Mouse (Mus musculus) gastrocnemius, postnatal 36 days (tissue): ENCODE measurements at regions not wholly inside any gene's neighbourhood (a gene's known extent, or its start where the extent isn't known, plus 50 kb on each side); places are given as distances from the start of the nearest gene placed in this dataset.
"Not testable (repeated sequence)": the region's sequence is repeated elsewhere in the genome, so short reads cannot be mapped to it uniquely, and the experiment has no call there.

Source experiments
- DNase-seq, 2 experiments: peaks; one replicate each; pipeline ENCODE4 v3.0.0; 2022
- intact Hi-C: fragments of 180-260 bp; cut with DNase I; formaldehyde crosslinking; loops from one replicate; pipeline ENCODE4 v1.15.1; 2025
- microRNA-seq, 2 experiments: library from miRNA; unstranded; fragments of <30 nt; microRNA quantifications; one replicate each; pipeline ENCODE4 v1.2.0; 2021

DNA sequence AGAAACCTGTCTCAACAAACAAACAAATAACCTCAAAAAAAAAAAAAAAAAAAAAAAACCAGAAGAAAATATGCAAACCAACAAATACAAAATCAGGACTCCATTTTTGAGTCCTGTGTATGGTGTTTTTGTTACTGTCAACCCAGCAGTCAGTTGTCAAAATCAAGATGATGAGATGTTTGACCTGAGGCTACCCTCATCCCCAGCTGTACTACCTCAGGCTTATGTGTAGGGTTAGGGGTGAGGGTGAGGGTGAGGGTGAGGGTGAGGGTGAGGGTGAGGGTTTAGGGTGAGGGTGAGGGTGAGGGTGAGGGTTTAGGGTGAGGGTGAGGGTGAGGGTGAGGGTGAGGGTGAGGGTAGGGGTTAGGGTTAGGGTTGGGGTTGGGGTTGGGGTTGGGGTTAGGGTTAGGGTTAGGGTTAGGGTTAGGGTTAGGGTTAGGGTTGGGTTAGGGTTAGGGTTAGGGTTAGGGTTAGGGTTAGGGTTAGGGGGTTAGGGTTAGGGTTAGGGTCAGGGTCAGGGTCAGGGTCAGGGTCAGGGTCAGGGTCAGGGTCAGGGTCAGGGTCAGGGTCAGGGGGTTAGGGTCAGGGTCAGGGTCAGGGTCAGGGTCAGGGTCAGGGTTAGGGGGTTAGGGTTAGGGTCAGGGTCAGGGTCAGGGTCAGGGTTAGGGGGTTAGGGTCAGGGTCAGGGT is 97.0 kb upstream of the Vmn2r87 start:
- intact Hi-C loops, result not testable (repeated sequence)
- DNase-seq, result peak in 1 of 2 experiments; percentile 10

DNA sequence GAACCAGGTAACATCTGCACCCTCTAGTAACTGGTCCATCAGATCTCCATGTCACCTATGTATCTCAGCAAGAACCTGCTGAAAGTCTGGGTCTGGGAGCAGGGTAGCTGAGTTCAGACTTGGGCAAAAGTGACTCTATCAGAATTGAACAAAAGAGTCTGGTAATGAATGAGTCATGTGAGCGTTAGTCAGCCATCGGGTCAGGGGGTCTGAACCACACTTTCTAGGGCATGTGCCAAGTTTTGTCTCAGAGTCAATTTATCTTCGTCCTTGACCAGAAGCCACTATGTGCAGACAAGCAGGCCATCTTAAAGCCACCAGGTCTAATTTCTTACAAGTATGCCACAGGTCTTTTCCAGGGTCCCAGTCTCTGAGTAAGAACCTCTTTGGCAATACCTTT is 69.2 kb upstream of the Vmn2r87 start:
- DNase-seq, intact Hi-C loops: not testable (repeated sequence)

DNA sequence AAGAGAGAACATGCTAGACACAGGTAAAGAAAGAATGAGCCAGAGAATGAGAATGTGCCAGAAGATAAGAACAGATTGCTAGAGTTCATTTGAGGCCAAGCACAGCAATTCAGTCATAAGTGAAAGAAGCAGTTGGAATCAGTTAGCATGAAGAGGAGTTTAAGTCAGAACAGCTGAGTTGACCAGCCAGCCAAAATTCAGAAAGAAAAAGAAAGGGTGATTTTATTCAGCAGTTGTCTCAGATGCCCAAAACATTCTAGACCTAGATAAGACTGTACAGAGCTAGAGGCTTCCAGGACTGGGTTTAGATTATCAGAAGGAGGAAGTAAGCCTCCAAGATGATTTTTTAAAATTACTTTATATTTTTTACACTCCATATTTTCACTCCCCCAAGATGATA is 51.4 kb upstream of the Vmn2r87 start:
- intact Hi-C loops, result no loop called here
- no peak for DNase-seq

Small RNA genes lying in the stretch of these regions (microRNA-seq; reads per million reads assigned to microRNA genes)
- gene Gm26445, result 0 reads per million in 2 experiments
